Mouse (Mus musculus) stomach, embryonic 16.5 days (tissue): Measurements from ENCODE around the gene Grk3. TPM values are rescaled to one million over a fixed set of nuclear protein-coding genes. Genes with fewer than 3 reads are reported as not detected.

Experiments used
- ATAC-seq: fragments of 200-750 bp; cut with Nextera tagmentation; 2 replicates; pipeline ENCODE4 v1.8.0; 2017; ENCODE audit warnings: moderate number of reproducible peaks, moderate TSS enrichment; ENCODE audit not compliant: insufficient read depth, low FRiP score
- H3K27ac ChIP-seq: fragments of 300-500 bp; sonication (generic); 2 replicates; pipeline ENCODE4 v1.5.1; 2014; ENCODE audit warnings: low read length
- H3K27me3 ChIP-seq: fragments of 300-500 bp; sonication (generic); 2 replicates; pipeline ENCODE4 v1.6.1; 2014; ENCODE audit warnings: low read length, control low read depth, mixed read lengths; ENCODE audit not compliant: control insufficient read depth, insufficient read depth
- H3K36me3 ChIP-seq: fragments of 300-500 bp; sonication (generic); 2 replicates; pipeline ENCODE4 v1.6.1; 2014; ENCODE audit warnings: low read length; ENCODE audit not compliant: control insufficient read depth, insufficient read depth
- H3K4me1 ChIP-seq: fragments of 300-500 bp; sonication (generic); 2 replicates; pipeline ENCODE4 v1.6.1; 2014; ENCODE audit warnings: low read length, control low read depth, mixed read lengths; ENCODE audit not compliant: control insufficient read depth, insufficient read depth
- H3K4me2 ChIP-seq: fragments of 300-500 bp; sonication (generic); 2 replicates; pipeline ENCODE4 v1.6.1; 2014; ENCODE audit warnings: low read depth, low read length, mixed read lengths
- H3K4me3 ChIP-seq: fragments of 300-500 bp; sonication (generic); replicated peaks from 2 replicates; pipeline ENCODE4 v1.5.1; 2014; ENCODE audit warnings: mild to moderate bottlenecking, low read length
- H3K9ac ChIP-seq: fragments of 300-500 bp; sonication (generic); 2 replicates; pipeline ENCODE4 v1.6.1; 2014; ENCODE audit warnings: low read length
- H3K9me3 ChIP-seq: fragments of 300-500 bp; sonication (generic); replicated peaks from 2 replicates; pipeline ENCODE4 v1.6.1; 2016; ENCODE audit warnings: low read length, control low read depth; ENCODE audit not compliant: control insufficient read depth
- WGBS: fragments of 180-500 bp; shearing (Covaris S2); extraction: QIAGEN DNeasy Blood & Tissue Kit; methylation state at CpG from one replicate; pipeline ENCODE4 v1.1.7; 2014; 5-methylcytosine and 5-hydroxymethylcytosine counted together
- polyA plus RNA-seq: library from polyadenylated mRNA; unstranded; fragments of >200 nt; fragmentation: Nextera tagmentation; extraction: Ambion mirVana; gene quantifications from 2 replicates; pipeline ENCODE4 v1.2.1, GENCODE M21; 2015

Grk3 gene
- 14.9 and 15.8 TPM in 2 replicates for polyA plus RNA-seq

GRCm38 (mm10) chr5:113015236-113016061, at the start of gene Grk3:
TSS of gene Grk3 (minus strand) at chr5:113015791.
- peak; percentile 88 for ATAC-seq
- WGBS, result 3% methylated on average over 39 of the region's 52 CpGs
- Histone ChIP-seq H3K4me3 (peak within 1 kb of the TSS; percentile 69), H3K27ac (peak within 1 kb of the TSS; percentile 52; the same call in 1 of the 2 replicates), H3K4me1 (peaks cover 12% of the 10 kb centered on the region), H3K9me3 (no peaks in the 10 kb centered on the region), H3K36me3 (no peaks in the 10 kb centered on the region), H3K27me3 (no peaks in the 10 kb centered on the region), H3K4me2 (peak within 1 kb of the TSS; percentile 76), H3K9ac (peak within 1 kb of the TSS; percentile 75)

- H3K27ac ChIP-seq, result no peak overlapping the region
- whole genome bisulfite sequencing, result 2% methylated on average over 16 of the region's 16 CpGs
- H3K4me2 ChIP-seq, result no peak overlapping the region
- H3K4me3 ChIP-seq, result no peak overlapping the region
- no peaks in the 10 kb centered on the region for H3K4me1 ChIP-seq
- H3K27me3 ChIP-seq, result no peaks in the 10 kb centered on the region
- H3K9ac ChIP-seq, result no peak overlapping the region
- no peaks in the 10 kb centered on the region for H3K9me3 ChIP-seq
- no peaks in the 10 kb centered on the region for H3K36me3 ChIP-seq
- ATAC-seq, result peak; percentile 30; the same call in 1 of the 2 replicates
These were observed 38.7 kb upstream of the Grk3 start for GRCm38 (mm10) chr5:113054308-113054707.

- no peak for ATAC-seq
- no peak overlapping the region for H3K27ac ChIP-seq
- 58% methylated on average over 7 of the region's 7 CpGs for WGBS
- H3K9me3 ChIP-seq, result no peaks in the 10 kb centered on the region
- no peaks in the 10 kb centered on the region for H3K36me3 ChIP-seq
- H3K4me1 ChIP-seq, result no peaks in the 10 kb centered on the region
- no peak overlapping the region for H3K9ac ChIP-seq
- no peak overlapping the region for H3K4me3 ChIP-seq
- H3K27me3 ChIP-seq, result no peaks in the 10 kb centered on the region
- no peak overlapping the region for H3K4me2 ChIP-seq
These were observed 35.1 kb upstream of the Grk3 start for GRCm38 (mm10) chr5:113050581-113051185.

GRCm38 (mm10) chr5:113049876-113050275, 34.3 kb upstream of the Grk3 start:
- no peak for ATAC-seq
- H3K4me2 ChIP-seq, result no peak overlapping the region
- H3K9ac ChIP-seq, result no peak overlapping the region

GRCm38 (mm10) chr5:113045511-113046273, 30.1 kb upstream of the Grk3 start:
- WGBS, result 86% methylated on average over 10 of the region's 10 CpGs
- Histone ChIP-seq H3K27me3 (no peaks in the 10 kb centered on the region), H3K9ac (no peak overlapping the region), H3K4me1 (0 out of 2 replicates have a peak, but pooled peaks cover 8% of the 10 kb centered on the region), H3K4me2 (no peak overlapping the region), H3K27ac (no peak overlapping the region), H3K36me3 (no peaks in the 10 kb centered on the region), H3K4me3 (no peak overlapping the region), H3K9me3 (no peaks in the 10 kb centered on the region)
- ATAC-seq, result no peak

More at GRCm38 (mm10) chr5:113049876-113050275, 34.3 kb upstream of the Grk3 start:
- H3K4me1 ChIP-seq, result no peaks in the 10 kb centered on the region
- no peaks in the 10 kb centered on the region for H3K36me3 ChIP-seq
- no peak overlapping the region for H3K27ac ChIP-seq
- H3K9me3 ChIP-seq, result no peaks in the 10 kb centered on the region
- H3K27me3 ChIP-seq, result no peaks in the 10 kb centered on the region
- H3K4me3 ChIP-seq, result no peak overlapping the region

- Histone ChIP-seq H3K36me3 (no peaks in the 10 kb centered on the region), H3K9me3 (no peaks in the 10 kb centered on the region), H3K27ac (no peak overlapping the region), H3K4me1 (0 out of 2 replicates have a peak, but pooled peaks cover 8% of the 10 kb centered on the region), H3K9ac (no peak overlapping the region), H3K4me3 (no peak overlapping the region), H3K4me2 (no peak overlapping the region), H3K27me3 (no peaks in the 10 kb centered on the region)
- ATAC-seq, result no peak
- 81% methylated on average over 8 of the region's 8 CpGs for WGBS
These were observed 27.9 kb upstream of the Grk3 start for GRCm38 (mm10) chr5:113043531-113043930.

- no peaks in the 10 kb centered on the region for H3K27me3 ChIP-seq
- H3K4me3 ChIP-seq, result no peak overlapping the region
- H3K27ac ChIP-seq, result no peak overlapping the region; the same call in 1 of the 2 replicates
- ATAC-seq, result peak; percentile 65; the same call in 1 of the 2 replicates
- WGBS, result 18% methylated on average over 5 of the region's 5 CpGs
- H3K4me1 ChIP-seq, result 0 out of 2 replicates have a peak, but pooled peaks cover 8% of the 10 kb centered on the region
- no peak overlapping the region for H3K4me2 ChIP-seq
- no peak overlapping the region for H3K9ac ChIP-seq
- H3K36me3 ChIP-seq, result no peaks in the 10 kb centered on the region
- no peaks in the 10 kb centered on the region for H3K9me3 ChIP-seq
These were observed 26.0 kb upstream of the Grk3 start for GRCm38 (mm10) chr5:113041567-113042071.

- WGBS, result 59% methylated on average over 6 of the region's 6 CpGs
- no peaks in the 10 kb centered on the region for H3K36me3 ChIP-seq
- no peak overlapping the region; the same call in 1 of the 2 replicates for H3K27ac ChIP-seq
- H3K4me2 ChIP-seq, result no peak overlapping the region
- H3K27me3 ChIP-seq, result no peaks in the 10 kb centered on the region
- no peaks in the 10 kb centered on the region for H3K9me3 ChIP-seq
- no peak for ATAC-seq
- no peak overlapping the region for H3K9ac ChIP-seq
- no peak overlapping the region for H3K4me3 ChIP-seq
- 0 out of 2 replicates have a peak, but pooled peaks cover 12% of the 10 kb centered on the region for H3K4me1 ChIP-seq
These were observed 25.2 kb upstream of the Grk3 start for GRCm38 (mm10) chr5:113040776-113041175.
